Mouse (Mus musculus): Measurements from ENCODE around the gene Cdk10. TPM values are rescaled to one million over a fixed set of nuclear protein-coding genes. Genes with fewer than 3 reads are reported as not detected.

The Cdk10 gene
- 92.9 and 95.0 TPM in 2 replicates for polyA plus RNA-seq (2012; rRNA removed)

DNA sequence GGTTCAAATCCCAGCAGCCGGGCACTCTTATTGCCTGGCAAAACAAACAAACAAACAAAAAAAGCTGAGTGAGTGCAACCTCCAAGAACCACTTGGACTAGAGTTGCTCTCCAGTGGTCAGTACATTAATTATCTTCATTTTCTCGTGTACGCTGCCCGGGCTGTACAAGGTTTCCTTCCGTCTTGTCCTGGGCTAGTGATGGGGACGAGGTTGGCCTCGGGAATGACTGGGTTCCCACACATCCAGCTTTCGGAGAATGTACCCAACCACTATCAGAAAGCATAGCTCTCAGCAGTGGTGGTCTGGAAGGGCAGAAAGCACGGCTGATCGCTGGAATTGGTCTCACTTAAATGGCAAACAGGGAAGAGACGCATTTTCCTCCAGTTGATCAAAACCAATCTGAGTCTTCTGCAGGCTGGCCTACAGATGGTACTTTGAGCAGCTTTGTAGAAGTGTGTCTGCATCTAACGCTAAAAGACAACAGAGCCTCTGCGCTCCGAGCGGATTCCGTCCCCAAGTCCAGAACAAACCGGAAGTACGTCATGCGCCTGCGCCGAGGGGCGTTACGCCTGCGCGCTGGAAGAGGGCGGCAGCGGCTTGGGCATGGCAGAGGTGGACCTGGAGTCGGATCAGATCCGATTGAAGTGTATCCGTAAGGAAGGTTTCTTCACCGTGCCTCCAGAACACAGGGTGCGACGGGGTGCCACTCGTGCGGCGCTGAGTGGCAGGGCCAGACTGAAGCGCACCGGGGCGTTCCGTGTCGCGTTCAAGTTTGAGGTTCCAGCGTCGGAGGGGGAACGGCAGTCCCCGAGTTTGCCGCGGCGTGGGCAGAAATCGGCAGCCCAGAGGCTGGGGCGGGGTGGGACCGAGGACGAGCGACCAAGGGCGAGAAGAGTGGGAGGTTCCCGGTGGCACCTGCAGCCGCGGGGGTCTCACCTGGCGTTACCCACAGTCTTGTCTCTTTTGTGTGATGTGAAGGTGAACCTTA lies at the start of gene Cdk10:
Gene Cdk10 (plus strand): TSS at position 565 of the 989 bp plus-strand sequence.

DNA sequence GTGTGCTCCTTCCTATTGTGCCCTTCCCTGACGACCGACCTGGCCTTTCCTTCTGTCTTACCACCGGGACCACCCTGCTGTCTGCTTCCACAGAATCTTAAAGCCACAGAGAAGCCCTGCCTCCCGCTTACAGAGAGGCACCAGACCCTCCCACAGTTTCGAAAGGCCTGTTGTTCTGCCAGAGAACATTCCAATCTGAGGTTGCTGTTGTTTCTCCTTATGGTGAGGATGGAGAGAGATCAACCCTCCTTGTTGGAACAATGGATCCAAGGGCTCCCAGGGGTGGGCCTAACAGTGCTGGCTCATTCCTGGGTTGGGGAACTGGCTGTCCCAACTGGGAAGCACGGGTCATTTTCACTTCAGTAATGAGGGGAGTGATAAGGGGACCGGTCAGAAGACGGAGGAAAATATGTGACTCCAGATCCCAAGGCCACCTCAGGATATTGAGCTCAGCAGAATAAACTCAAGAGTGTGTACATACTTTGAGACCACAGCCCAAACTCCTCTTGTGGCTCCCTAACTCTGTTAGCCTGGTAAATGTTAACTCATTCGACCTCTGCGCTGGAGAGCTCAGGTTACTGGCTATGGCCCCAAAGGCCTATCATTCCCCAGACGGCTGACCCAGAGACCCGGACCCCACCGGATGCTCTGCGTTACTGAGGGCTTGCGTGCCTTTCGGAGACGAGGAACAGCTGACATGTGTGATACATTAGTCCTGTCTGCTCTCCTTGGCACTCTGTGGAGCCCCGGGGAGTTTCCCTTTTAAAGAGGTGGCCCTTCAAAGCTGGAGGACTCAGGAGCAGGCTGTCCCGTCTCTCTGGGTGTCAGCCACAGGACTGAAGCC lies 38.9 kb upstream of the Cdk10 start, which contains the start of gene Dpep1:
Gene Dpep1 (plus strand): TSS at position 677 of the 844 bp plus-strand sequence.

DNA sequence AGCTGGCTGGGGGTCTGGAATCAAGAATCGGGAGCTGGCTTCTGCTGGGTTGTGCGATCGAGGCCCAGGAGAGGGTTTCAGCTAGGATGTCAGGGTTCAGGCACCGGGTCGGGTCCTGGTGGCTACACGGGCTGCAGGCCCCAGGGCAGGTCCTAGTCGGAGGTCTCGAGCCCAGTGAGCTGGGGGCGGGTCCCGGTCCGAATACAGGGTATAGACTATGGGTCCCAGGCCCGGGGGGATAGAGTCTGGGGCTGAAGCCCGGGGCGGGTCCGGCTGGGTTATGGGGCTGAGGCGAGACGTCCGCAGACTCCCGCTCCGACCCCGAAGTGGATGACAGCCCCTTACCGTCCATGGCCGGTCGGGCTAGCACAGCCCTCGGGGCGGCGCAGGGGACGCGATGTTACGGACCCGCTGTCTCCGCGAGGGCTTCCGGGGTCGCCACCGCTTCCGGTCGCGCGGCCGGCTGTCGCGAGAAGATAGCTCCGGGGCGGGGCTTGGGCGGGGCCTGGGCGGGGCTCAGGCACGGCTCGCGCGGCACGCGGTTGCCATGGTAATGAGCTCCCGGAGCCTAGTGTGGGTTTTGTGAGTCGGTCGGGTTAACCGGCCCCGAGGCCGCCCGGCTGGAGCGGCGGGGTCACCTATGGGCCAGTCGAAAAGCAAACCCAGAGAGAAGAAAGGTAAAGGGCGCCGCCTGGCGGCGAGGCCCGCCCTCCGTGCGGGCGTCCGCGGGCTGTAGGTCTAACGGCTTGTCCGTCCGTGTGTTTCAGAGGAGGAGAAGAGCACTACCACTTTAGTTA lies 12.1 kb upstream of the Cdk10 start, which contains the start of the genes Chmp1a and Spata33:
Gene Chmp1a (minus strand): TSS at position 443 of the 797 bp plus-strand sequence.
Gene Spata33 (plus strand): TSS at position 512 of the 797 bp plus-strand sequence.

DNA sequence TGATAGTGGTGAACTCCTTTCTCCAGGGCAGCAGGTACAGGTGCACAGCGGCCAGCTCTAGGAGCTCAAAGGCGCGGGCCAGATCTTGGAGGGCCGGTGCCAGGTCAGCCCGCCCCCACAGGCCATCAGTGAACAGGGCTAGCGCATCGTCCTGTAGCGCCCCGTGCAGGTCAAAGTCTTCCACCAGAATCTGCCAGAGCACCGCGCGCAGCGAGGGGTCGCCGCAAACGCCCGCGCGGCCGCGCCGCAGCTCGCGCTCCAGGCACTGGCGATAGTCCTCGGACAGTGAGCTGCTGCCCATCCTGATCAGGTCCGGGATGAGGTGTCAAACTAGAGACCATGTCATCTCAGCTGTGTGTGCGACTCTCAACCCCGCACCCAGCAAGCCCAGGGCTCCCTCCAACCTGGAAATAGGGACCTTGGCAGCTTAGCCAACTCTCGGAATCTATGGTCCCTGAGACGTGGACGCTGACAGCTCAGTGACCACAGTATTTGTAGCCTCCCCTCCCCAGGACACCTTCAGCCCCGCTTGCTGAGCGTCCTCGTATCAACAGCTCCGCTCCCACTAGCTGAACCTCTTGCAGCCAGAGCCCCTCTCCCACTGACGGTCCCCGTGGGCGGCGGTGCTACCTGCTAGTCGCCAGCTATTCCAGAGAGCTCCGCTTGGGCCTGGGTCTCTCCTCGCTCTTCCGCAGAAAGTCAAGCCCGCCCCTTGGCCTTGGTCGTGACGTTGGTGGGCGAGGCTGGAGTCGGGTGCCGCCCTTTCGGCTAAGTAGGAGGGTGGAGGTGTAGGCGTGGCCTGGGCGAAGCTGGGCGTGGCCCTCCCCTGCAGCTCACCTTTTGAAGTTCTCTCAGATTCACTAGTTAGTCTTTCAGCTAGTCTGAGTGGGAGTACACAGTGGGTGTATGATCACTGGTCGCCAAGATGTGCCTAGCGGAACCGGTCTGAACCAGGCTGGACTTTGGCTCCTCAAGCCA lies 11.2 kb downstream of the Cdk10 start, which contains the start of gene Spata2l:
Gene Spata2l (minus strand): TSS at position 714 of the 978 bp plus-strand sequence.

DNA sequence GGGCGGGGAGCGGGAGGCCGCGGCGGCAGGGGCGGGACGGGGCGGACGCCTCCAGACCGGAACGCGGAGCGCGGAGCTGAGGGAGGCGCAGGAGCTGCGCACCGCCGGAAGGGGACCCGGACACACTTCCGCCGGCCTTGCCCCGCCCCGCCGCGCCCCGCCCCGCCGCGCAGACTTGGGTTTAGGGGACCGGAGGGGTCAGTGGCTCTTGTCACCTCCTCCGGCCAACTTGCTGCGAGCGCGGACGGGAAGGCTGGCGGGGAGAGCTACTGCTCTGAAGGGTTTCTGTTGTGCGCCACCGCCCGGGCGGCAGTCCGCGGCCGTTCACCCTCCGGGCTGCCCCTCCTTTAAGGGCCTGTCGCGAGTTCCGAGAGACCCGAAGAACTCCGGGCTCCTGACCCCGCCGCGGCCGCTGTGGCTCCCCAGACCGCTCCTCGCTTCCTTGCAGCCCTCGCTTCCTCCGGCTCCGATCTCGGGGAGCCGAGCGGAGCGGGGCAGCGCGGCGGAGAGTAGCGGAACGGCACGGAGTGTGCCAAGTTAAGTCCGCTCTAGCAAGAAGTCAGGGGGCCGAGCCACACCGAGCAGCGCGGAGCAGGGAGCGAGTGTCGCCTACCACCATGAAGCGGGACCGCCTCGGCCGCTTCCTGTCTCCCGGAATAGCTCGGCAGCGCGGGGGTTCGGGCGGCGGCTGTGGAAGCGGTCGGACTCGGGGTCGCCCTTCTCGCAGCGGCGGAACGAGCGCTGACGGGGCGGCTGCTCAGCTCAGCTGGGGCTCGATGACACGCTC lies 29.6 kb downstream of the Cdk10 start, which contains the start of the genes Zfp276 and Vps9d1:
Gene Zfp276 (plus strand): TSS at position 97 of the 787 bp plus-strand sequence.
Gene Vps9d1 (minus strand): TSS at position 250 of the 787 bp plus-strand sequence.

Other genes with a start within 250 kb of the Cdk10 start
- gene Ankrd11, start 182.6 kb upstream of the Cdk10 start, polyA plus RNA-seq (2012; rRNA removed) = 70.6 and 79.6 TPM in 2 replicates
- 101 and 102 TPM in 2 replicates for gene Spg7, start 161.9 kb upstream of the Cdk10 start, polyA plus RNA-seq (2012; rRNA removed)
- gene Rpl13, start 122.5 kb upstream of the Cdk10 start, polyA plus RNA-seq (2012; rRNA removed) = 1,994 and 2,434 TPM in 2 replicates
- 1.3 and 1.6 TPM in 2 replicates for gene Cpne7, start 107.5 kb upstream of the Cdk10 start, polyA plus RNA-seq (2012; rRNA removed)
- gene Sult5a1, start 66.5 kb upstream of the Cdk10 start, polyA plus RNA-seq (2012; rRNA removed) = 4.5 and 9.5 TPM in 2 replicates
- gene Dpep1, start 38.6 kb upstream of the Cdk10 start, polyA plus RNA-seq (2012; rRNA removed) = 1.1 and 2.0 TPM in 2 replicates
- gene Chmp1a, start 12.1 kb upstream of the Cdk10 start, polyA plus RNA-seq (2012; rRNA removed) = 81.7 and 91.7 TPM in 2 replicates
- gene Spata33, start 12.0 kb upstream of the Cdk10 start, polyA plus RNA-seq (2012; rRNA removed) = 6.1 and 8.3 TPM in 2 replicates
- 1.3 and 2.5 TPM in 2 replicates for gene Spata2l, start 11.4 kb downstream of the Cdk10 start, polyA plus RNA-seq (2012; rRNA removed)
- gene Zfp276, start 29.4 kb downstream of the Cdk10 start, polyA plus RNA-seq (2012; rRNA removed) = 30.9 and 36.9 TPM in 2 replicates
- gene Vps9d1, start 29.5 kb downstream of the Cdk10 start, polyA plus RNA-seq (2012; rRNA removed) = 62.1 and 62.6 TPM in 2 replicates
- 66.6 and 68.8 TPM in 2 replicates for gene Fanca, start 93.7 kb downstream of the Cdk10 start, polyA plus RNA-seq (2012; rRNA removed)
- gene Spire2, start 107.9 kb downstream of the Cdk10 start, polyA plus RNA-seq (2012; rRNA removed) = 12.7 and 30.7 TPM in 2 replicates
- gene Tcf25, start 148.9 kb downstream of the Cdk10 start, polyA plus RNA-seq (2012; rRNA removed) = 143 and 176 TPM in 2 replicates
- gene Mc1r, start 182.3 kb downstream of the Cdk10 start, polyA plus RNA-seq (2012; rRNA removed) = 0.04 and 0.05 TPM in 2 replicates
- 858 and 1,002 TPM in 2 replicates for gene Tubb3, start 186.6 kb downstream of the Cdk10 start, polyA plus RNA-seq (2012; rRNA removed)
- gene Def8, start 198.7 kb downstream of the Cdk10 start, polyA plus RNA-seq (2012; rRNA removed) = 29.3 and 33.4 TPM in 2 replicates

Measured in central nervous system, embryonic 11.5 days (tissue).